Mouse (Mus musculus) heart, postnatal 4 days (tissue): Measurements from ENCODE around the gene 1110002E22Rik. TPM values are rescaled to one million over a fixed set of nuclear protein-coding genes. Genes with fewer than 3 reads are reported as not detected.

Experiments used
- DNase-seq: peaks from one replicate; pipeline ENCODE4 v3.0.0; 2021
- total RNA-seq, 2 experiments: library from RNA; stranded (reverse); gene quantifications; 2 replicates each; pipeline ENCODE4 v1.2.3; 2021

Gene 1110002E22Rik
- total RNA-seq, 2 experiments from 2014 or later = 56.0 to 60.4 TPM

DNA sequence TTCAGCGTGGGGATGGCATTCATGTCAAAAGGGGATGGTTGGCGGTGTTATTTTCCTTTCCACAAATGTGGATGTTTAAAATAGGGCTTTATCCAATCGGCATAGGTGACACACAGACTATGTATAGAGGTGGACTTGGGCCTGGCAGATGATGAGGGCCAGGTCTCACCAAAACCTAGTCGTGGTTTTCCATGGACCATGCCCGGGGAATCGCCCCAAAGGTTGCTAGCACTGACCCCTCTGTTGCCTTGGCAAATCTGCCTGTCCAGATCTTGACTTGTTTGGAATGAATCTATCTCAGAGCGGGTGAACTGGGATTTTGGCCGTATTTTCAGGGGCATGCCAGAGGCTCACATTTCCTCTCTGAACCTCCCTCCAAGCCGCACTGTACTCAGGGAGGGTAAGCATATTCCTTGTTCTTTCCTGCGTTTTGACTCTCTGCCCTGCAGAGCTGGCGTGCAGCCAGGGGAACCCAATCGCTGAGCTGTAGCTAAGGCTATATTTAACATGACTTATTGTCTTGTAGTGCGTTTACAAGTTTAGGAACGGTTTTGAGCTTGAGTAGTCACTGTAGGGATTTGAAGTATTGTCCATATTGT is 1.0 kb upstream of the 1110002E22Rik start:
- peak; percentile 85 for DNase-seq

DNA sequence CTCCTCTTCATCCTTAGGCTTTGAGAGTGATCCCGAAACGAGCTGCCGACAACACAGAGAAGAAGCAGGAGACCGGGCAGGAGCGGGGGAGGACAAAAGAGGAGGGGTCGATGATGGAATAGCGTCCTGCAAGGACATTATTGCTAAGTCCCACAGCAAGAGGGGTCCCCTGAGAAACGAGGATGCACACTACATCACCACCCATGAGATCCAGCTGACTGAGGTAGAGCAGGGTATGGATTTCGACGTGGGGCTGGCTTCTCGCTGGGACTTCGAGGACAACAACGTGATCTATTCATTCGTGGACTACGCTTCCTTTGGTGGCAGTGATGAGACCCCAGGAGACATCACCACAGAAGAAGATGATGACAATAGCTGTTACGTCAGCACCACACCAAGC is 1.1 kb downstream of the 1110002E22Rik start:
- no peak for DNase-seq

DNA sequence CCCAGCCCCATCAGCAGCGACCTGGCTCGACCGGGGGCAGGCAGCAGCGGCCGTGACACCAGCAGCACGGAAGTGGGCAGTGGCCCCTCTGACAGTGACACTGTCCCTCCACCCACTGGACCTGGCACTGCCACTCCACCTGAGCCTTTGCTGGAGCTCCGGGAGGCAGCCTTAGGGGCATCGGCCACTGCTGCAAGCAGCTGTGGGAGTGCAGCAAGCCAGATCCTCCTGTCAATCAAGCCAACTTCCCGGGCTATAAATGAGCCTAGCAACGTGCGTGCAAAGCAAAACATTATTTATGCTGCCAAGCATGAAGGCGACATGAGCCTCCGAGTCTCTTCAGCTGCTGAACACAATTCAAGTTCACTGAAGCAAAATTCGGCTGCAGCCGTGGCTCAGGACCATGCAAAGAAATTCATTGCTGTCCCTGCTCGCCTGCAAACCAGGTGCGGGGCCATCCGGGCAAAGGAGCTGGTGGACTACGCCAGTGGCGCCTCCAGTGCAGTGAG is 1.6 kb downstream of the 1110002E22Rik start:
- no peak for DNase-seq

DNA sequence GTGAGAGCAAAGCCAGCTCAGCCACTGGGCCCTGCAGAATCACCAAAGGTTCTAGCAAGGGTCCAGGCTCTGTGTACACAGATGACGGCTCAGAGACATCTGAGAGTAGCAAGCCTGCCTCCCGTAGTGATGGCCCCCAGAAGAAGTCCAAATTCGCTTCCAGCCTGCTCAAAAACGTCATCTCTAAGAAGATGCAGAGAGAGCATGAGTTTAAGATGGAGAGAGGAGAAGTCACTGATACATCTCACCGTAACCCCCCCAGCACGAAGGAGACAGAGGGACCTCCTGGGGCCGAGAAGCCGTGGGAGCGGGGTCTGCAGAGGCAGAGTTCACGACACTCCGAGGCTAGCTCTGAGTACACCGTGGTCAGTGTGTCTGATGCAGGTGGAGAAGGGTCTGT is 2.4 kb downstream of the 1110002E22Rik start, which contains the start of gene Gm5105:
Gm5105 (minus strand) TSS at position 101 of the 400 bp plus-strand sequence.
- DNase-seq = no peak

DNA sequence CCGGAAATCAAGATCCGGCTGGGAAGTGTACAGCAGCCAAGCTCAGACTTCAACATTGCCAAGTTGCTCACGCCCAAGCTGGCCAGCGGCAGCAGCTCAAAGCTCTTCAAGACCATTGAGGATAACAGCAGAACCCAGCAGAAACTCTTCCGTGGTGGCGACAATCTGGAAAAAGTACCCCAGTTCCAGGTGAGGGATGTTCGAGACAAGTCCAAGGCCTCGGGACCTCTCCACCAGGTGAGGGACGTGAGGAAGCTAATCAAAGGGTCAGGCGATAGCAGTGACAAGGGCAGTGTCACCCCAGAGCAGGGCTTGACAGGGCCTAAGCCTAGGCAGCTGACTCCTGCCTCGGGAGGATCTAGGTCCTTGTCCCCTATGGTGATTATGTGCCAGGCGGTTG is 3.3 kb downstream of the 1110002E22Rik start:
- no peak for DNase-seq

DNA sequence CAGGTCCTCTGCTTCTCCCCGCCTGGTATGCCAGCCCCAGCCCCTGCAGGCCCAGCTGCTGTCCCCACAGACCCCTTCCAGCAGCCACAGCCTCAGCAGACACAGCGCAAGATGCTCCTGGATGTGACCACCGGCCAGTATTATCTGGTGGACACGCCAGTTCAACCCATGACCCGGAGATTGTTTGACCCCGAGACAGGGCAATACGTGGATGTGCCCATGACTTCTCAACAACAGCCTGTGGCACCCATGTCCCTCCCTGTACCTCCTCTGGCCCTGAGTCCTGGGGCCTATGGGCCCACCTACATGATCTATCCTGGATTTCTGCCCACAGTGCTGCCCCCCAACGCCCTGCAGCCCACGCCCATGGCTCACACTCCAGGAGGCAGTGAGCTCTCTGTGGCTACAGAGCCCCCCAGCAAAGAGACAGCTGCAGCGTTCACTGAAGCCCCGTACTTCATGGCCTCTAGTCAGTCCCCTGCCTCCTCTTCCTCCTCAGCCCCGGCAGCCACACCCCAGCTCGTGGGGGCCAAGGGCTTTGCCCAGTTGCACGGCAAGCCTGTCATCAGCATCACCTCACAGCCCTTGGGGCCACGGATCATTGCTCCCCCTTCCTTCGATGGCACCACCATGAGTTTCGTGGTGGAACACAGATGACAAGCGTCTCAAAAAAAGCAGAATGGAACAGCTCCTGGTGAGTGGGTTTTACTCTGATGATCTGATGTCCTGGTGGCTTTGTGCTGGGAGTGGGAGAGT is 5.1 kb downstream of the 1110002E22Rik start:
- peak; percentile 24 for DNase-seq

DNA sequence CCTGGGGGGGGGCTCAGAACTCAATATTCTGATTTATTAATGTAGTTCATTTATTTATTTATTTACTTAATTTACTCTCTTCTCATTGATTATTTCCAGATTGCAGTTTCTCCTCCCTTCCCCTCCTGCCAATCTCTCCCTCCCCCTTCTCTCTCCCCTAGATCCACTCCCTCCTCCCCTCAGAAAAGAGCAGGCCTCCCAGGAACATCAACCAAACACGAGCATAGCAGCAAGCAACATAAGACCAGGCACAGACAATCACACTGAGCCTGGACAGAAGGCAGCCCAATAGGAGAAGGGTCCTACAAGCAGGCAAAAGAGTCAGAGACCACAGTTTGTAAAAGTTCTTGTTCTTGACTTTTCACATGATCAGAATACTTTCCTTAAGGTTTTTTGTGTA is 6.2 kb downstream of the 1110002E22Rik start:
- no peak for DNase-seq

DNA sequence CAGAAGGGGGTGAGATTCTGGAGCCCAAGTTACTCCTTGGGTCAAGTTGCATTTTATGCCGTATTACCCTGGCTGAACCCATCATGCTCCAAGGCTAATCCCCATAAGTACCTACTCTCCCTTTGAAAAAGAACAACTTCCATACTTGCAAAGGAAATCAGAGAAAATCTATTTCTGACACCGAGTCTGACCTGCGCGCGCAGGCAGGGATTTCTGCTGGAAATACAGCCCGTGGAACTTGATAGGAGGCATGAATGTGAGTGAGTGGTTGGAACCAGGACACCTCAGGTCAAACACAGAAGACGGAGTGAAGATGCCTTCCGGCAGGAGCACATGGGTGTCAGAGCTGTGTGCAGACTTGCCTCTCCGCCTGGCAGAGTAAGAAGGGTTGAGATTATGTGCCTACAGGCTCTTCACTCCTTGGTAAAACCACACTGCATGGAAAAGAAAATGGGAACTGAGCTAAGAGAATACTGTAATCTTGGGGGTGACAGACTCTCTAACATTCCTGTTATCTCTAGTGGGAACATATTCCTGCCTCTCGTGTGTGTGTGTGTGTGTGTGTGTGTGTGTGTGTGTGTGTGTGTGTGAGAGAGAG is 6.7 kb downstream of the 1110002E22Rik start:
- no peak for DNase-seq

DNA sequence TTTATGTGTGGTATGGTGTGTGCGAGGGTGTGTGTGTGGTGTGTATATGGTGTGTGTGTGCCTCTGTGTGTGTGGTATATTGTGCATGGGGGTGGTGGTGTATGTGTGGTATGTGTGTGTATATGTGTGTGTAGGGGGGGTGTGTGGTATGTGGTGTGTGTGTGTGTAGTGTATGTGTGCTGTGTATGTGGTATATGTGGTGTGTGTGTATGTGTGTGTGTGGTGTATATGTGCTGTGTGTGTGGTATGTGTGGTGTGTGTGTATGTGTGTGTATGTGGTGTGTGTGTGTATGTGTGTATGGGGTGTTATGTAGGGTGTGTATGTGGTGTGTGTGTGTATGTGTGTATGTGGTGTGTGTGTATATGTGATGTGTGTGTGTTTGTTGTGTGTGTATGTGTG is 9.4 kb downstream of the 1110002E22Rik start:
- DNase-seq = no peak

DNA sequence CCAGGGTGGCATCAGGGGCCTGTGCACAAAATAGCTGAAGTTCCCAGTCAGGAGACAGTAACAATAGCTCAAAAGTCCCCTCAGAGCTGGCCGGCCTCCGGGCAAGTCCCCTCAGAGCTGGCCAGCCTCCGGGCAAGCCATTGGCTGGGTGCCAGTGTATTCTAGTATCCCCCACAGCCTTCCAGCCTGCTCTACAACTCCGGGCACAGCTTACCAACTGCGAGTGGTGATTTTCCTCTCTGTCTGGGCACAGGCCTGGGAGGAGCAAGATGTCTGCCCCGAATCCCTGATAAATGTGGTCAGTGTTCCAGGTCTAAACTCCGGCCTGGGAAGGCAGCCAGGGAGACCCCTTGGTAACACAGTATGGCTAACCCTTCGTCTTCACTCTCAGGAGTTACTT is 10.4 kb downstream of the 1110002E22Rik start:
- peak; percentile 82 for DNase-seq

DNA sequence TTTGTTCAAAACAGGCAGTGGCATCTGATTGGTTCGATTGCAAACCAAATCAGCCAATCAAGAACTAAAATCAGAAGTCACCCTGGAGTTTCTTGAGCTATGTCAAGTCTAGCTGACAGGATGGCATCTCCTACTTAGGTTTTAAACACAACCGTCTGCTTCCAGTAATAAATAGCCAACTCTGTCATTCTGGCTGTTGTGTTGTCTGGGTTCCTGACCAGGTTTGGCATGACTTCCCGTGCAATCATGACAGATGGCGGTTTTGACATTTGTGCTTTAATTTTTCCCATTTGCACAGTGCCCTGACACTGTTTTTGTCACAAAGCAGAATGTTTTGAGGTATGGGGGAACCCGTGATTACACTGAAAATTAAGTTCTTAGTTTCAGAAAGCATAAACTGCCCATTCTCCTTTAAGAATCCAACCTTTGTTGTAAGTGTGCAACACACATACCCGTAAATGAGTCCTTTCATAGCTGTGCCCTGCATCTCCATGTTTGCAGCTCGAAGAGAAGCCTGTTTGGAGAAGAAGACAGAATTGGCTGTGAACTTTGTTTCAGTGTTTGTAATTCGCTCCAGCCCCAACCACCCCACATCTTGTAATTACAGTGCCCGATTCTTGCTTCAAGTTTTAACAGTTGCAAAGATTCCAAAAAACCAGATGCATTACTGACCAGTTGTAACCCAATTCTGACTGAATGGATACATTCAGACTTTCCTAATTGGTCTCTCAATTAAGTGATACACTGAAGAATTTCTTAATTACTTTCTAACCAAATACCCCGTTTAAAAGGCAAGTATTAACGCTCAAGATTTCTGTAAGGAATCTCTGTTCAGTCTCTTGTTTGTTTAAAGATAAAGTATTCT is 12.9 kb downstream of the 1110002E22Rik start:
- no peak for DNase-seq

DNA sequence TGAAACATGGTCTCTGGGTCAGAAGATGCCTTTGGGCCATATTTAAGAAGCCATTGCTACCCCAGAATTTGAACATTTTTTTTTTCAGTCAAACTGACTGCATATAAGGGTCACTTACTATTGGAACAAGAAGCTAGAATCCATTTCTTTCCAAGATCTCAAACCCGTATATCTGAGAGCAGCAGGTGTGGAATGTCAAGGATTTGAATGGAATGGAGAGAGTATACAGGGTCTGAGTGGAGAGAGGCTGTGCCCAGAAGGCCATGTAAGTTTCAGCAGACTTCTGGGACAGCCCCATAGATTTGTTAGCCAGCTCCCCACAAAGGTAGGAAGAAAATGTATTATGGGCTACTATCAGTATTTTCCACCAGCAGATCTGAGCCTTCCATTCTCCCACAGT is 13.8 kb downstream of the 1110002E22Rik start:
- no peak for DNase-seq

DNA sequence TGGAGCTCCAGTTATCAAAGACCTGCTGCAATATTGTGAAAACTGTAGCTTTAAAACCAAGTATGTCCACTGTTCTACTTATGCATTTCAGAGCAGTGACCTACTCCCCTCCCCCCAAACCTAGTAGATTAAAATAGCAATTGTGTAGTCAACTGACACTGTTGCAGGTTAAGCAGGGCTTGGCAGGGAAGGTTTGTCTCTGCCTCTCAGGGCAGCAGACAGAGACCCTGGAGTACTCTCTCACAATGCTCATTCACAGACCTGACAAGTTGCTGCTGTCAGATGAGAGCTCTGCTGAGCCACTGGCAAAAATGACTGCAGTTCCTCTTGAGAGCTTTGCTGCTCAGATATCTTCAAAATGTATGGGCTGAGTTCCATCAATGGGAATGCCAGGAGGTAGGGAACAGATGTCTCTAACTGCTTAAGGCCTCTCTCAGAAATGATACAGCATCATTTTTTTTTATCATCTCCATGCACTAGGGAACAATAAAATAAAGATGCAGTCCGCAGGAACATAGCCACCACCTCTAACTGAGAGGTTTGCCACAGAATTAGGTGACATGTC is 18.3 kb downstream of the 1110002E22Rik start:
- DNase-seq = no peak

DNA sequence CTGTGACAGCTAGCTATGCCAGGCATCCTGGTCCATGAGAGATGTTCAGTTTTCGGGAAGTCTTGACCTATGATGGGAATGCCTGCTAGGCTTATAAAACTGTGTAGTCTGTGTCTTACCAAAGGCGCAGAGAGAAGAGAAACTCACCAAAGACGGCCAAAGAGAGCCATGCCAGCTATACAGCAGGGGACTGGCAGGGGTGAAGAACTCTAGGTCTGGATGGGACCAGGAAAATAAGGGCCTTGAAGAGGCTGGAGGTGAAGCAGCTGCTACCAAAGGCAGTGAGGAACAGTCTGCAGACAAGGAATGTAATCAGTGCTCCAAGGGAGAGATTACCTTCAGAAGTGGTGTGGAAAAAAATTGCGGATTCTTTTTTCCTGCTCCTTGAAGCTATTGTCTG is 19.0 kb downstream of the 1110002E22Rik start:
- no peak for DNase-seq

DNA sequence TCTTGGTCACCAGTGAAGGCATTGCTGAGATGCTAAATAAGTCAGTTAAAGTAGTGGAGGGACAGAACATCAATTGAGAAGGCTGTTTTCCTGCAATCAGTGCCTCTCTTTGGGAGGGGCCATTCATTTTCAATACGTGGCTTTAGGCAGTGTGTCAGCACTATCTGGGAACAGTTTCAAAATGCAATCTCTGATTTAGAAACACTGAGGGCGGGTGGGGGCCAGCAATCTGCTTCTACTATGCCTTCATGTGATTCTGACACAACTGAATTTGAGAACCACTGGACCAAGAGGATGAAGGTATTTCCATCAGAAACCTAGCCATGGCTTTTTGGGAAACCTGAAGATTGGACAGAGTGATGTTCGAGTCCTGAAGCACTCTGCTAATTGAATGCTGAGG is 30.4 kb downstream of the 1110002E22Rik start:
- DNase-seq = no peak

DNA sequence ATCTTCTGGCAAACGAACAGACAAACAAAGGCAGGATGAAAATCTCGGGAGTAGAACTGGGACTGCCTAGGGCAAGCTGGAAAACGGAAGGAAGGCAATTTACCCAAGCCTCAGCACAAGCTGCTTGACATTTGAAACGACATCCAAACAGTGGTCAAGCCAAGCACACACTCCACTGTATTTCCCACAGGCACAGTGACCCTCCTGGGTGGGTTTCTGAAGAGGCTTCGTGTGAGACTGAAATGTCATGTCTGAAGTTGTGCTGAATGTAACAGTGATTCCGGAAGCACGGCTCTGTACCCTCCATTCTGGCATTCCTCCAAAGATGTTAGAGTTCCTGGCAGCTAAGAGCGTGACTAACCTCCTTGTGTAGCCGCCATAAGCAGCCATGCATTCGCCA is 30.9 kb downstream of the 1110002E22Rik start:
- DNase-seq = no peak

DNA sequence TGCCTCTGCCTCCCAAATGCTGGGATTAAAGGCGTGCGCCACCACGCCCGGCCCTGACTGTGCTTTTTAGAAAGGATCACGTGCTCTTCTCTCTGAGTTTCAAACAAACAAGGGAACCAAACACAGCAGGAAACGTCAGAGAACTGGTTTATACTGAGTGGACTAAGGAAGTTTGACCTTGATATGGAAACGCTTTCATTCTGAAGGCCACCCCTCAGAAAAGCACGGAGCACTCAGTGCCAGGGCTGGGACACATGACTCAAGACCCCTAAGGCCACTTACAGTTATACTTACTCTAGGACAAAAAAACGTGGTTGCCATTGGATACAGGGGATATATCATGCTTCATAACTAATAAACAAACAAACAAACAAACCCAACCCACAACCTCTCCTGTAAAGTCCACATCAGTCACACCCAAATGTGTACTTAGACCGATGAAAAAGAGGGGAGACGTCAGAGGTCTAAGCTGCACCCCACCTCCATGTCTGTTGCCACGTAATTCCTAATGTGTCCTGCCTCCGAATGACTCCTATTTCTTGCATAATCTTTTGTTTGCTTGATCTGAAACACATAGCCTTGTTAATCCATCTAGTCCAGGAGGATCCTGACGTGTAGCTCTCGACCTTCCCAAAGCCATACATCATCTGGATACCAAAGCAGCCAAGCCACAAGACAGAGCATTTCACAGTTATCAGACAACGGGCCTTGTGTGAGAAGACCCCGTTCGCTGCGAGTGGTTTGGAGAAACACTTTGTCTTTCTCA is 31.6 kb downstream of the 1110002E22Rik start:
- no peak for DNase-seq

DNA sequence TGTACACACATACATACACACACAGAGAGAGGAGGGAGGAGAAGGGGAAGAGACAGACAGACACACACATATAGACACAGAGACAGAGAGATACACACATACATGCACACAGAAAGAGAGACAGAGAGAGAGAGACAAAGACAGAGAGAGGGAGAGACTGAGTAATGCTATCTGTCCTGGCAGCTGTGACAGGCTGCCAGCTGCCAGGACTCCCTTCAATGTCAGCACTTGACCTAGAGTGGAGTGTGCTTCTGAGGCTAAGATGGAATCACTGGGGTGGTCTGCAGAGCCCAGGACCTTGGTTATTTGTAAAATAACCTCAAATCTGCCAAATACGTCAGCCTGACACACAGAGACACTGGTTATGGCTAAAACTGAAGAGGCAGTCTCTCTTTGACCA is 32.9 kb downstream of the 1110002E22Rik start:
- no peak for DNase-seq

DNA sequence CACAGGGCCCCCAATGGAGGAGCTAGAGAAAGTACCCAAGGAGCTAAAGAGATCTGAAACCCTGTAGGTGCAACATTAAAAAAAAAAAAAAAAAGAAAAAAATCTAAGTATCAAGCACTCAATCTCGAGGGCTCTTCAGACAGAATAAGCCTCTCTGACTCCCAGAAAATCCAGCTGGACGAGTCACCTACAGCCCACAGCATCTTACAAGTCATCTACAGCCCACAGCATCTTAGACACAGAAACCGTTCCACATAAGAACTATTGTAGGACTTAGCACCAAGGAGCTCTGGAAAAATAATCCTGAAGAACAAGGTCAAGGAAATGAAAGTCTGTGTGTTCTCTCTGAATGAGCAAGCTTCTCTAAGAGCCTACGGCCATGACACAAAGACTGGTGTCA is 37.1 kb downstream of the 1110002E22Rik start:
- DNase-seq = no peak

DNA sequence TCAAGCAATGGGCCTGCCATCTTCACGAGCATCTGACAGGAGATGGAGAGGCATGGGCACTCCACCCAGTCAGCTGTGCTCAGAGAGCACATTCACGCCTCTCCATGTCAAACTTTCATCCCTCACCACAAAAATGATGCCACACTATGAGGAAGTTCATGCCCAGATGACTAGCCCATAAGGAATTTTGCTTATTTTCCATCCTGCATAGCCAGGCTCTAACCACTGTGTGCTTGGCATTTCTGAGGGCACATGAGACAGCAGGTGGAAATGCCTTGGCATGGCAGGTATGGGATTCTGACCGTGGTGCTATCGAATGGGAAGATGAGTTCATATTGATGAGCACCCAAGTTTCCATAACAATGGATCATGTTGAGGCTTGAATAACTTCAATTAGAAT is 38.8 kb downstream of the 1110002E22Rik start:
- no peak for DNase-seq

DNA sequence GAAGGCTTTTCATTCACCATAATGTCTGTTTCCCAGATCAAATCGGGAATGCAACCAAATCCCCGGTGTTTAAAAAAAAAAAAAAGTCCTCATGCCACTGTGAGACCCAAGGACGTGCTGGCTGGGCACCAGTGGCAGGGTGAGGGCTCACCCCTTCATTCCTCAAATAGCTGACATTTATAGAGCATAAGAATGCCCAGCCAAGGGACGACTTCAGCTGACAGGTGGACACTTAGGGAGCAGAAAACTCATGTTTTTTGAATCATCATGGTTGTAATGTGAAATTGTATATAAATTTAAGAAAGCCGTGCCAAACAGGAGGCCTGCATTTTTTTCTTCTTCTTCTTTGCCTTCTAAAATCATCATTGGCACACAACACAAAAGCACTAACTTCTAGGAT is 40.2 kb downstream of the 1110002E22Rik start:
- no peak for DNase-seq

DNA sequence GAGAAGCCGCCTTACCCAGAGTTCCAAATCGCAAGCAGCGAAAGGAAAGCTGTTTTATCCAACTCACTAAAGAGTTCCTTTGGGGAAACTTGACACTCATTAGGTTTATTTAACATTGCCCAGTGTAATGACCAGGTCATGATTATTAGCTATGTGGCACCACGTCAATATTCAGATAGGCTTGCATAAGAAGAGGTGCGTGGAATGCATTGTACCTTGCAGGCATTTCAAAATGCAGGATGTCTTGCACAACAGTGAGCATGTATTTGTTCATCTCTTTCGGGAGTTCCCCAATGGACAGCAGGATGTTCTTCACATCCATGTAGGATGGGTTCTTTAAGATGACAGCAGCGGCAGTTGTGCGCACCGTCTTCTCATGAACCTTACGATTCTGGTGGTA is 42.0 kb downstream of the 1110002E22Rik start:
- DNase-seq = no peak
